In the genomic region with DNA sequence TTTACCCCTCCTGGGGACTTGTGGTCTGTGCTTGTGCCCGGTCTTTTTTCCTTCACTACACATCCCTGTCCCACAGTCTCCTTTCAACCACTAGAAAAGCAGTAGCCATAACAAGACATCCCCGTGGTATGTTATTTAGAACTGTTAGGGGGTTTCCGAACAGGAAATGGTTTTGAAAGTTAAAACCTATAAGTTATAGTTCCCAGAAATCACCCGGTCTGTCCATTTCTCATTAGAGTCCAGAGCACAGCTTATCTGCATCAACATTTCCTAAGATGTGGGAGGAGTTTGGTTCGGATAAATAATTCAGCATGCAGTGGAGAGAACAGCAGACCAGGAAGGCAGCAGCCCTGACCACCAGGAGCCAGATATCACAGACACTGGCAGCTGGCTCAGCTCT, we compare ENCODE assay signal across 15 mouse cellular contexts. TPM values are rescaled to one million over a fixed set of nuclear protein-coding genes. Genes with fewer than 3 reads are reported as not detected.
DNase-seq lines count a peak whose midpoint lies in the region; ATAC-seq and TF ChIP-seq lines count a peak whose summit lies in the region.
"Had no signal": no experiment of that assay in that cellular context is flagged by ENCODE, and none has a peak within 500 bp of the region (broad histone marks: within the 10 kb centered on the region; RNA-seq: fewer than 3 reads in every experiment).

TSS of gene Serpina3g (plus strand) at position 331 of the 400 bp plus-strand sequence.

- H3K4me3 ChIP-seq in liver, postnatal 0 days (ENCODE audit: low read depth, low read length), result peak within 1 kb of the TSS; percentile 21; the same call in 1 of the 2 replicates
- no peak within 1 kb of the TSS for H3K4me3 ChIP-seq in forebrain, embryonic 16.5 days (replicated peaks; ENCODE audit: low read length)
- H3K4me3 ChIP-seq: limb, embryonic 12.5 days; neural tube, embryonic 15.5 days had no signal

- TF ChIP-seq EP300 in liver, postnatal 0 days (IDR thresholded peaks at IDR 0.05; ENCODE audit: low read depth), result peak; percentile 63

- DNase-seq in liver, postnatal 0 days, result no peak
- DNase-seq in liver (no peak), 416B (ENCODE audit: low read depth) (peak; percentile 80)
- DNase-seq in CD4-positive, CD25-positive, alpha-beta regulatory T cell, adult 2 months (ENCODE audit: low read depth, low spot score), result peak; percentile 38
- no peak for DNase-seq in large intestine, adult 2 months (ENCODE audit: low read depth, low spot score)
- no peak for DNase-seq in cerebellum, adult 9-10 months
- no peak for DNase-seq in cerebellum, adult 11 months
- DNase-seq: cerebellum, postnatal 36 days; gastrocnemius, postnatal 25 days; kidney, adult 2 months had no signal

- no peaks in the 10 kb centered on the region for H3K27me3 ChIP-seq in liver, postnatal 0 days (ENCODE audit: insufficient read depth, low read length)
- H3K27me3 ChIP-seq in forebrain, embryonic 16.5 days (replicated peaks; ENCODE audit: control insufficient read depth, insufficient read depth, low read length), result no peaks in the 10 kb centered on the region
- H3K27me3 ChIP-seq: limb, embryonic 12.5 days; neural tube, embryonic 15.5 days had no signal

- peak; percentile 49 for ATAC-seq in liver, postnatal 0 days
- ATAC-seq in forebrain, embryonic 16.5 days, result no peak

- H3K27ac ChIP-seq in liver, postnatal 0 days (ENCODE audit: low read depth), result peak within 1 kb of the TSS; percentile 34; the same call in 1 of the 2 replicates
- H3K27ac ChIP-seq in forebrain, embryonic 16.5 days (ENCODE audit: low read length), result no peak within 1 kb of the TSS
- H3K27ac ChIP-seq: hindbrain, embryonic 14.5 days; limb, embryonic 12.5 days; neural tube, embryonic 15.5 days had no signal

- H3K36me3 ChIP-seq in liver, postnatal 0 days (replicated peaks; ENCODE audit: insufficient read depth, low read length), result no peaks in the 10 kb centered on the region
- H3K36me3 ChIP-seq in forebrain, embryonic 16.5 days (ENCODE audit: control insufficient read depth, insufficient read depth), result no peaks in the 10 kb centered on the region
- H3K36me3 ChIP-seq: G1E; limb, embryonic 12.5 days; neural tube, embryonic 15.5 days had no signal

- no peaks in the 10 kb centered on the region for H3K9me3 ChIP-seq in liver, postnatal 0 days (ENCODE audit: low read length)
- H3K9me3 ChIP-seq in forebrain, embryonic 16.5 days (ENCODE audit: control insufficient read depth, low read length), result no peaks in the 10 kb centered on the region
- H3K9me3 ChIP-seq: limb, embryonic 12.5 days; neural tube, embryonic 15.5 days had no signal

- H3K9ac ChIP-seq in liver, postnatal 0 days (replicated peaks), result no peak within 1 kb of the TSS; the same call in 1 of the 2 replicates
- no peak within 1 kb of the TSS for H3K9ac ChIP-seq in forebrain, embryonic 16.5 days (replicated peaks; ENCODE audit: low read depth, low read length)
- H3K9ac ChIP-seq: hindbrain, embryonic 14.5 days; limb, embryonic 12.5 days; neural tube, embryonic 15.5 days had no signal

- no peak for TF ChIP-seq CTCF in liver, postnatal 0 days (IDR thresholded peaks at IDR 0.05; ENCODE audit: low read depth)

- H3K4me1 ChIP-seq in liver, postnatal 0 days (ENCODE audit: insufficient read depth), result 0 out of 2 replicates have a peak, but pooled peaks cover 3% of the 10 kb centered on the region
- H3K4me1 ChIP-seq in forebrain, embryonic 16.5 days (replicated peaks; ENCODE audit: control insufficient read depth, insufficient read depth, low read length), result no peaks in the 10 kb centered on the region
- H3K4me1 ChIP-seq: limb, embryonic 12.5 days; neural tube, embryonic 15.5 days had no signal

- 31% methylated on average over 5 of the region's 5 CpGs for WGBS in liver, postnatal 0 days (ENCODE audit: insufficient replicate concordance)
- WGBS in large intestine, adult 2 months, result 46% methylated on average over 5 of the region's 5 CpGs
- WGBS in forebrain, embryonic 16.5 days, result 79% methylated on average over 5 of the region's 5 CpGs

- H3K4me2 ChIP-seq in liver, postnatal 0 days (ENCODE audit: low read depth, low read length), result peak within 1 kb of the TSS; percentile 29
- no peak within 1 kb of the TSS for H3K4me2 ChIP-seq in forebrain, embryonic 16.5 days (ENCODE audit: low read length)
- H3K4me2 ChIP-seq: hindbrain, embryonic 14.5 days; limb, embryonic 12.5 days; neural tube, embryonic 15.5 days had no signal

RNA-seq across cellular contexts. Expression of gene Serpina3g, which starts in this region (rescaled TPM):
- polyA plus RNA-seq in liver, postnatal 0 days (2015; fragmentation: Nextera tagmentation; extraction: Ambion mirVana), result 18.2 and 21.9 TPM in 2 replicates
- polyA plus RNA-seq in large intestine, adult 2 months (2012; rRNA removed), result 26.2 and 27.5 TPM in 2 replicates
- not detected in 2 replicates for polyA plus RNA-seq in forebrain, embryonic 16.5 days (2015; fragmentation: Nextera tagmentation; extraction: Ambion mirVana)
- polyA plus RNA-seq: G1E had no signal

Comparison
In these comparisons a context has a peak if more than half of its experiments do, and no peak if none do; other contexts are left out.
1. RNA of gene Serpina3g (polyA plus RNA-seq): 26.2 to 27.5 TPM in large intestine, adult 2 months and 18.2 to 21.9 TPM in liver, postnatal 0 days; not detected in forebrain, embryonic 16.5 days; every median in the first group is over 10 times any median in the second.
2. DNase-seq: peak in 416B (single experiment) and CD4-positive, CD25-positive, alpha-beta regulatory T cell, adult 2 months (single experiment); none in liver, postnatal 0 days (single experiment), liver (single experiment), large intestine, adult 2 months (single experiment), cerebellum, adult 9-10 months (single experiment) and cerebellum, adult 11 months (single experiment).